Mouse (Mus musculus) olfactory bulb, adult 2 months (tissue): Measurements from ENCODE around the gene D17Wsu92e. TPM values are rescaled to one million over a fixed set of nuclear protein-coding genes. Genes with fewer than 3 reads are reported as not detected.

ENCODE experiments used
- H3K27ac ChIP-seq: fragments of 200-500 bp; 2 replicates; pipeline ENCODE4 v1.5.1; 2012; ENCODE audit warnings: low read depth, low read length; ENCODE audit not compliant: insufficient read depth
- H3K4me1 ChIP-seq: fragments of 200-500 bp; 2 replicates; pipeline ENCODE4 v1.6.1; 2012; ENCODE audit warnings: low read length; ENCODE audit not compliant: control insufficient read depth, insufficient read depth
- H3K4me3 ChIP-seq: fragments of 200-500 bp; 2 replicates; pipeline ENCODE4 v1.5.1; 2012; ENCODE audit warnings: mild to moderate bottlenecking, low read depth, low read length, moderate library complexity; ENCODE audit not compliant: insufficient read depth
- CTCF ChIP-seq: fragments of 200-500 bp; IDR thresholded peaks from 2 replicates; pipeline ENCODE4 v1.5.1; 2012; ENCODE audit warnings: low read depth, mild to moderate bottlenecking, low read length, moderate library complexity; ENCODE audit not compliant: insufficient read depth
- POLR2A ChIP-seq: fragments of 200-500 bp; IDR thresholded peaks from 2 replicates; pipeline ENCODE4 v1.6.1; 2012; ENCODE audit warnings: mild to moderate bottlenecking, low read depth, low read length, moderate library complexity; ENCODE audit not compliant: insufficient read depth
- WGBS: fragments of 180-500 bp; shearing (Covaris S2); methylation state at CpG from one replicate; pipeline ENCODE4 v1.1.7; 2018; 5-methylcytosine and 5-hydroxymethylcytosine counted together
- polyA plus RNA-seq: library from polyadenylated mRNA; stranded (reverse); fragments of >200 nt; gene quantifications from 2 replicates; pipeline ENCODE4 v1.2.4, GENCODE M21; 2012; ENCODE audit warnings: low replicate concordance; ENCODE audit not compliant: missing spikeins, insufficient read depth, insufficient read length

D17Wsu92e gene
- polyA plus RNA-seq = 114 TPM in 1 of 2 replicates, not detected in the other

DNA sequence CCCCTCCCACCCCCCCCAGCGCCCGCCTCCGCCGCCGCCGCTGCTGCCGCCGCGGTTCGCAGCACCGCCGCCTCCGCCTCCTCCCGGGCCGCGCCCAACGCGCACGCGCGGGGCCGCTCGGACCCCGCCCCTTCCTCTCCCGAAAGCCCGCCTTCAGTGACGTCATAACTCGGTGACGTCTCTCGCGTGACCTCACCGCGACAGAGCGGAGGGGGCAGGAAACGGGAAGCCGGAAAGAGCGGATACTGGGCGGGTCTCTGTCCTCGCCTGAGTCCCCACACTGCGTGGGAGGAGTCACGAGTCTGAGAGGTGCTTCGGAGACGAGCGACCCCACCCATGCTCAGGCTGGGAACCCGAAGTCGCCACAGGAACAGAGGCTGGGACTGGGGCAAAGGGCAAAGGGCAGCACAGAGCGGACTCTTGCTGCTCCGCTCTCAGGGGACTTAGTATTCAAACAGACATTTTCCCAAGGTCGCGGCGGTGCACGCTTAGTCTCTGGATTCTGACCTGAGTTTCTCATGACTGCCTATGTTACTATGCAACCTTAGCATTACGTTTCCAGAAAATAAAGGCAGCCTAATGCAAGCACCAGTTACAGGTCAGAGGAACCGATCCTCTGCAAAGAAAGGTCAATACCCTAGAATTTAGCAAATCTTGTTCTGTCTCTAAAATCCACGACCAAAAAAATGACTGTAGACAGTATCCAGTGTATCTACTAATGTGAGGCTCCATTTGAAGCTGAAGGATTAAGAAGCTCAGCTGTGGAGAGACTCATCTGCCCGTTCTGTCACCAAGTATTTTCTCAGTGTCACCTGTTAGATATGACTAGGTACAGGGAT is at the start of gene D17Wsu92e:
TSS of gene D17Wsu92e (minus strand) at position 81 of the 839 bp plus-strand sequence.
- Histone ChIP-seq H3K4me3 (peak within 1 kb of the TSS; percentile 87), H3K27ac (peak within 1 kb of the TSS; percentile 93), H3K4me1 (peaks cover 13% of the 10 kb centered on the region)
- TF ChIP-seq CTCF = no peak
- TF ChIP-seq POLR2A = peak; percentile 93
- 2% methylated on average over 56 of the region's 56 CpGs for WGBS

DNA sequence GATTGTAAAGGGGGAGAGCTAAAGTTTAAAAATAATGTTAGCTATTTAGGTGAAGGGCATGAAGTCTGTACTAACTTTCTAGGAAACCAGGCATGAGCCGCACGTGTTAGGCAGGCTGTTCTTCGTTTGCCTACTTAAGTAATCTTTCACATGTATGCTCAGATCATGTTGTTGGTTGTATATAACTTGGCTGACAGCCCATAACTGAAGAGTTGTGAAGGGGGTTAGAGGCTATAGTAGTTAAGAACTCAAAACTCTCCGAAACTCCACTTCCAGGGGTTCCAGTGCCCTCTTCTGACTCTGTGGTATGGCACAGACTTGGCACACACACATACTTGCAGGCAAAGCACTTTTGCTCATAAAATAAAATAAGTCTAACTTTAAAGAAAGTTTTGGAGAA is 46.3 kb upstream of the D17Wsu92e start:
- 90% methylated on average over 4 of the region's 4 CpGs for WGBS
- Histone ChIP-seq H3K4me1 (no peaks in the 10 kb centered on the region), H3K27ac (no peak overlapping the region), H3K4me3 (no peak overlapping the region)
- TF ChIP-seq POLR2A (no peak), CTCF (no peak)

DNA sequence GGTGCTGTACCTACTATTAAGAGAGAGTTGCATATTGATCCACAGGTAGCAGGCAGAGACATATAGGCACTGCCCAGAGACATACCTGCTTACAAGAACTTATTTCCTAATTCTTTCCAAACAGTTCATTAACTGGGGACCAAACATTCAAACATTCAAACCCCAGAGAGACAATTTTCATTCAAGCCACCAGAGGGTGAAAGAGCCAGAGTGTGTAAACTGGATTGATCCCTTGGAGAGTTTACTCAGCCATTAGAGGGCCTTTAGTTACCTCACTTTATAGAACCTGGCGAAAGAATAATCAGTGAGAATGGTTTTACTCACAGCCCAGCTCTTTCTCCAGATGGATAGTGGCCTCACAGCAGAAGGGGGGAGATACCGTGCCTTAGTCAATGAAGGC is 45.0 kb upstream of the D17Wsu92e start:
- 70% methylated on average over 2 of the region's 2 CpGs for WGBS
- H3K27ac ChIP-seq = no peak overlapping the region
- H3K4me1 ChIP-seq = no peaks in the 10 kb centered on the region
- no peak for TF ChIP-seq POLR2A
- H3K4me3 ChIP-seq = no peak overlapping the region

DNA sequence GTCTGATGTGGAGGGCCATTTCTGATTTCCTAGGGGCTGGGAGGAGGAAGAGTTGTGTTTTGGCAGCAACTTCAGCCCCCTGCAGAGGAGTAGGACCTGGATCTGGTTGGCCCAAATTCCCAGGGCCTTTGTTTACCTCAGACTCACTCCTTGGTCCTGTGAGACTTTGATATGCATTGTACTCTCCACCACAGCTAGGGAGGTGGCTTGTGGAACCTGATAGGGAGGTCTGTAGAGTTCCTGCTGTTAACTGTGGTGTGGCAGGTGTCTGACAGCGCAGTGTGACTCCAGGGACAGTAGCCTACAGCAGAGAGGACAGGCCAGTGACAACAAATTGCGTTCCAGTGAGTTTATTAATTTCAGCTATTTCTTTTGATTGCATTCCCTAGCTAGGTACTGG is 38.7 kb upstream of the D17Wsu92e start:
- WGBS = 72% methylated on average over 2 of the region's 2 CpGs
- peaks cover 17% of the 10 kb centered on the region for H3K4me1 ChIP-seq
- H3K4me3 ChIP-seq = no peak overlapping the region
- no peak overlapping the region for H3K27ac ChIP-seq
- TF ChIP-seq CTCF (no peak), POLR2A (no peak)

DNA sequence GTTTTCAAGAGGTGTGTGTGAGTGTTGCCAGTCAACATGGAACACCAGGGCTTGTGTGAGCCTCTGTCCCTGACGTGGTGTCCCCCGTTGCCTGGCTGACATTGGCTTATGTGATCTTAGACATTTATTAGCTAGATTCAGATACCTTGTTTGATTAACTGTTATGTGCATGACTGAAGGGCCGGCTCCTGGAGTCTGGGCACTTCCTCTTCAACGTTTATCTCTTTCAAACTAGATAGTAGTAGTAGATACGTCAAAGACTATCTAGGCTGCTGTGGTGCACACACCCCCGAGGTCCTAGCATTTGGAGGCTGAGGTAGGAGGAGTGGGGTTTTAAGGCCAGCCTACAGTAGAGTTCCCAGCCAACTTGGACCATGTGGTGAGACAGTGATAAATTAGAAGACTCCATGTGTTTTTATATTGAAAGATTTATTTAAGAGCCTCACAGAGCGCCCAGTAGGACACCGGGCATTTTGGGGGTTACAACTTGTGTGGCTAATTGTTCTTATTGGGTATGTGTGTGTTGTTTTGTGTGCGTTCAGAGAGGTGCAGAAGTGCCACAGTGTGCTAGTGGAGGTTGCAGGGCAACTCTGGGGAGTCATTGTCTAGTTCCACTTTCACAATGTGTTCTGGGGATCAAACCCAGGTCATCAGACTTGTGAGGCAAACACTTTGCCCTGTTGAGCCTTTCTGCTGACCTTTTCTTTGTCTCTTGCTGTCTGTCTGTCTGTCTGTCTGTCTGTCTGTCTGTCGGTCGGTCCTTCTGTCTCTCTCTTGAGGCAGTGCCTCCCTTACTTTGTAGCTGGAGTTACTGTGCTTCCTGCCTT is 37.4 kb upstream of the D17Wsu92e start:
- WGBS = 51% methylated on average over 11 of the region's 11 CpGs
- Histone ChIP-seq H3K4me3 (peak overlapping the region; percentile 93), H3K4me1 (peaks cover 17% of the 10 kb centered on the region), H3K27ac (no peak overlapping the region)
- TF ChIP-seq POLR2A = no peak
- TF ChIP-seq CTCF = no peak

DNA sequence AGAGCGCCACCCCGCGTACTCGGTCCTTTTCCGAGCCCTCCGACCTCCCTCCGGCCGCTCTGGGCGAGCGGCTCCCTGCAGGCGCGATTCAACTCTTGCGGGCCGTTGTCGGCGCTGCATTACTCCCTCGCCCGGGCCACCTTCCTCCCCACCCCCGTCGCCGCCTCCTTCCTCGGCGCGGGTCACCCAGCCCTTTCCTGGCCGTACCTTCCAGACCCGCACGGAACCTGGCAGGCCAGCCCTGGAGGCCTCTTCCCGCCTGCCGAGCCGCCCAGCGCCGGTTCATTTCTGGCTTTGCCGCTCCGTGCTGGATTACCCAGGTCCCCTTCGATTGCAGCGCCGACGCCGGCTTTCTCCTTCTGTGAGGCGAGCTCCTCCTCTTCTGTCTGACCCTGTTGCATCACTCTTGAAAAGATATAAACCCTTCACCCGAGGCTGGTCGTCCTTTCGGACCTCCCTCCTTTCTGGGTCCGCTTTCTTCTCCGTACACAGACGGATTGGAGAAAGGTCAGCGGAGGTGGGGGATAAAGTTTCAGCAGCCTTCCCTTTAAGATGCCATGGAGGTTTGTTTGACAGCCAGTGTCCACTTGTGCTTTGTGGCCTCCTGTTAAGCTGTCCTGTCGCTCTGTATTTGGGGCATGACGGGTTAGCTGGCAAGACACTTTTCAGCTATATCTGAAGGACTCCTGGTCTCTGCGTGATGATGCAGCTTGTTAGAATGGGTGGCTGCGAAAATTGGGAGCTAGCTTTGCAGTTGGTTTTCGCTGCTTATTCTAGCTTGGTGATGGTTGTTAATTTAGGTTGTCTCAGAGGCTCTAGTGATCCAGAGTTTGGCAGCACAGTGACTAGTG is 36.6 kb upstream of the D17Wsu92e start:
- peak overlapping the region; percentile 93 for H3K4me3 ChIP-seq
- TF ChIP-seq POLR2A (no peak), CTCF (no peak)
- under 1% methylated on average over 52 of the region's 52 CpGs for WGBS
- H3K4me1 ChIP-seq = peaks cover 17% of the 10 kb centered on the region
- peak overlapping the region; percentile 59 for H3K27ac ChIP-seq

DNA sequence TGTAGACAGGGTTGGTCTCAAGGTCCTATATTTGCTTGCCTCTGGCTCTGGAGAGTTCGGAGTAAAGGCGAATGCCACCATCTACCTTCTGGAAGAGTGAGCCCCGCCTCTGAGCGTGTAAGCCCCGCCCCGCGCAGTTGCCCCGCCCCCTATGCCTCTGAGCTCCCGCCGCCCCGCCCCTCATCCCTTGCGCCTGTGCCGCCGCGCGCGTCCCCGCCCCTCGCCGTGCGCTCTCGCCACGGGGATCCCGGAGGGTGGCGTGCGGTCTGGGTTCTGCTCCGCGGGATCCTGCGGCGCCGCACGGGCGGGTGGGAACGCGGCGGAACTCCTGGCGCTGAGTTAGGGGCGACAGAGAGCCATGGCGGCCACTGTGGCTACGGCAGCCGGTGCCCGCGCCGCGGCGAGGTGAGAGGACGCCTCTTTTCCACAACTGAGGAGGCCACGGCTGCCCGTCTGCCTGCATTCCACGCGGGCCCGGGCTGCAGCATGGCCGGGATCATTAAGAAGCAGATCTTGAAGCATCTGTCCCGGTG is 35.9 kb upstream of the D17Wsu92e start, which contains the start of gene Uhrf1bp1:
TSS of gene Uhrf1bp1 (plus strand) at position 177 of the 533 bp plus-strand sequence.
- TF ChIP-seq CTCF (no peak), POLR2A (peak; percentile 57)
- under 1% methylated on average over 54 of the region's 54 CpGs for WGBS
- peaks cover 17% of the 10 kb centered on the region for H3K4me1 ChIP-seq
- H3K4me3 ChIP-seq = peak within 1 kb of the TSS; percentile 93
- H3K27ac ChIP-seq = peak within 1 kb of the TSS; percentile 59

DNA sequence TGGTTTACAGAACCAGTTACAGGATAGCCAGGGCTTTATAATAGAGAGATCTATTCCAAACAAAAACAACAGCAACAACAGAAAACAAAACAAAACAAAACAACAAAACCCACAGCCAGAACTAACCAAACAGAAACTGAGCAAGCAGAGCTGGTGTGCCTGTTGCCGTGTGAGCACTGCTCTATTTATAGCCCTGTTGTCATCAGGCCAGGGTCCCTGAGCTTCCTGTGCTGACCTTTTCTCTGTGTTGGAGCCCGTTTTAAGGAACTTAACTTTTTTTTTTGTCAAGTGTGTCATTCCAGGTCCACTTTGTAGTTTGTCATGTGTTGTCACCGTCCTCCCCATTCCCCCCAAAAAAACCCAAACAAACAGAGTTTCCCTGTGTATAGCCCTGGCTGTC is 30.6 kb upstream of the D17Wsu92e start:
- WGBS = 63% methylated on average over 3 of the region's 3 CpGs
- Histone ChIP-seq H3K4me1 (no peaks in the 10 kb centered on the region), H3K4me3 (no peak overlapping the region), H3K27ac (no peak overlapping the region)
- TF ChIP-seq POLR2A (no peak), CTCF (no peak)
